Mouse (Mus musculus): ENCODE measurements at regions not wholly inside any gene's neighbourhood (a gene's known extent, or its start where the extent isn't known, plus 50 kb on each side); places are given as distances from the start of the nearest gene placed in this dataset.

GRCm38 (mm10) chr1:52397460-52397859 lies 103.0 kb downstream of the Nab1 start:
- no peak for DNase-seq (ENCODE audit: low spot score in 2 of 2)
- intact Hi-C loops (cut with DNase I), result no loop called here

- intact Hi-C loops (cut with DNase I), result no loop called here
- DNase-seq (ENCODE audit: low spot score in 2 of 2), result no peak
Measured at GRCm38 (mm10) chr1:52392933-52393332, 107.5 kb downstream of the Nab1 start.

- DNase-seq (ENCODE audit: low spot score in 2 of 2), result no peak
- intact Hi-C loops (cut with DNase I), result no loop called here
Measured at GRCm38 (mm10) chr1:52388836-52389235, 111.6 kb downstream of the Nab1 start.

- DNase-seq (ENCODE audit: low spot score in 2 of 2), result peak; percentile 49 to 61
- intact Hi-C loops (cut with DNase I), result no loop called here
Measured at GRCm38 (mm10) chr1:52388118-52388517, 112.4 kb downstream of the Nab1 start.

- intact Hi-C loops (cut with DNase I), result no loop called here
Measured at GRCm38 (mm10) chr1:52387062-52387461, 113.4 kb downstream of the Nab1 start.

GRCm38 (mm10) chr1:52375320-52375719 lies 125.2 kb downstream of the Nab1 start:
- no peak for DNase-seq (ENCODE audit: low spot score in 2 of 2)
- intact Hi-C loops (cut with DNase I), result no loop called here

More at GRCm38 (mm10) chr1:52387062-52387461, 113.4 kb downstream of the Nab1 start:
- DNase-seq (ENCODE audit: low spot score in 2 of 2), result no peak

- intact Hi-C loops (cut with DNase I), result no loop called here
- DNase-seq (ENCODE audit: low spot score in 2 of 2), result no peak
Measured at GRCm38 (mm10) chr1:52374666-52375065, 125.8 kb downstream of the Nab1 start.

GRCm38 (mm10) chr1:52373817-52374216 lies 126.7 kb downstream of the Nab1 start:
- DNase-seq (ENCODE audit: low spot score in 2 of 2), result no peak
- intact Hi-C loops (cut with DNase I), result no loop called here

GRCm38 (mm10) chr1:52366386-52366785 lies 133.4 kb upstream of the Gls start:
- DNase-seq (ENCODE audit: low spot score in 2 of 2), result no peak
- intact Hi-C loops (cut with DNase I), result no loop called here

GRCm38 (mm10) chr1:52363625-52364024 lies 130.6 kb upstream of the Gls start:
- intact Hi-C loops (cut with DNase I), result no loop called here

GRCm38 (mm10) chr1:52362976-52363375 lies 129.9 kb upstream of the Gls start:
- DNase-seq (ENCODE audit: low spot score in 2 of 2), result no peak
- intact Hi-C loops (cut with DNase I), result no loop called here

More at GRCm38 (mm10) chr1:52363625-52364024, 130.6 kb upstream of the Gls start:
- DNase-seq (ENCODE audit: low spot score in 2 of 2), result no peak

GRCm38 (mm10) chr1:52354041-52354582 lies 121.1 kb upstream of the Gls start:
- peak; percentile 48 to 50 for DNase-seq (ENCODE audit: low spot score in 2 of 2)
- intact Hi-C loops (cut with DNase I), result no loop called here

- no peak for DNase-seq (ENCODE audit: low spot score in 2 of 2)
- intact Hi-C loops (cut with DNase I), result no loop called here
Measured at GRCm38 (mm10) chr1:52342127-52342526, 109.1 kb upstream of the Gls start.

- intact Hi-C loops (cut with DNase I), result loop anchor here (10.0 kb wide), 1 partner anchor 96 kb away; no protein-coding TSS in a partner anchor
- DNase-seq (ENCODE audit: low spot score in 2 of 2), result no peak
Measured at GRCm38 (mm10) chr1:52338704-52339103, 105.7 kb upstream of the Gls start.

- intact Hi-C loops (cut with DNase I), result loop anchor here (10.0 kb wide), 1 partner anchor 97 kb away; no protein-coding TSS in a partner anchor
- no peak for DNase-seq (ENCODE audit: low spot score in 2 of 2)
Measured at GRCm38 (mm10) chr1:52338243-52338642, 105.2 kb upstream of the Gls start.

- intact Hi-C loops (cut with DNase I), result loop anchor here (10.0 kb wide), 1 partner anchor 98 kb away; no protein-coding TSS in a partner anchor
- DNase-seq (ENCODE audit: low spot score in 2 of 2), result no peak
Measured at GRCm38 (mm10) chr1:52336696-52337095, 103.7 kb upstream of the Gls start.

GRCm38 (mm10) chr1:52332013-52332412 lies 99.0 kb upstream of the Gls start:
- intact Hi-C loops (cut with DNase I), result loop anchor here (10.0 kb wide), 1 partner anchor 103 kb away; no protein-coding TSS in a partner anchor

GRCm38 (mm10) chr1:52331442-52331841 lies 98.4 kb upstream of the Gls start:
- intact Hi-C loops (cut with DNase I), result loop anchor here (10.0 kb wide), 1 partner anchor 103 kb away; no protein-coding TSS in a partner anchor
- peak; percentile 73 to 77 for DNase-seq (ENCODE audit: low spot score in 2 of 2)

More at GRCm38 (mm10) chr1:52332013-52332412, 99.0 kb upstream of the Gls start:
- no peak for DNase-seq (ENCODE audit: low spot score in 2 of 2)

- intact Hi-C loops (cut with DNase I), result loop anchor here (10.0 kb wide), 1 partner anchor 104 kb away; no protein-coding TSS in a partner anchor
- DNase-seq (ENCODE audit: low spot score in 2 of 2), result no peak
Measured at GRCm38 (mm10) chr1:52330496-52330895, 97.5 kb upstream of the Gls start.

GRCm38 (mm10) chr1:52328507-52328906 lies 95.5 kb upstream of the Gls start:
- DNase-seq (ENCODE audit: low spot score in 2 of 2), result no peak
- intact Hi-C loops (cut with DNase I), result no loop called here

- intact Hi-C loops (cut with DNase I), result no loop called here
- DNase-seq (ENCODE audit: low spot score in 2 of 2), result no peak
Measured at GRCm38 (mm10) chr1:52324356-52324755, 91.3 kb upstream of the Gls start.

Data from left cerebral cortex, postnatal 36 days (tissue).